Mouse (Mus musculus): Measurements from ENCODE around the gene Padi6.

DNA sequence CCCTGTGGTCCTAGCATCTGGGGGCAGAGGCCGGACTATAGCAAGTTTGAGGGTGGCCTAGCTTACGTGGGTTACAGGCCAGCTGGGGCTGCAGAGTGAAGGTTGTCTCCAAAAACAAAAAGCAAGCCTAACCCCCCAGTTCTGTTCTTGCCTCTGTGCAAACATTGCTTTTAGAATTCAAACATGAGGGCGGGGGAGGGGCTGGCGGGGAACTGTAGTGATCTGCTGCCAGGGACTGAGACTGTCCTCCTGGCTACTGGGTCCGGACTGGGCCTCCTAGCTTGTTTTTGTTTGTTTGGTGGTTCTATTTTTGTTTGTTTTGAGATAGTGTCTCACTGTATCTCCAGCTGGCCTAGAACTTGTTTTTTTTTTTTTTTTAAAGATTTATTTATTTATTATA, 27.9 kb downstream of the Padi6 start:
- TF ChIP-seq CTCF (IDR thresholded peaks at IDR 0.05; ENCODE audit: borderline replicate concordance, insufficient read depth, low read length) (no peak), POLR2A (IDR thresholded peaks at IDR 0.05; ENCODE audit: low read depth, low read length) (no peak)
